Mouse (Mus musculus): ENCODE results near the gene Dnase1. TPM values are rescaled to one million over a fixed set of nuclear protein-coding genes. Genes with fewer than 3 reads are reported as not detected.

The Dnase1 gene
- total and polyA plus RNA-seq, 2 experiments from 2014 or later, result 2.0 TPM; not detected in 1

GRCm38 (mm10) chr16:4021241-4021640, 15.5 kb upstream of the Dnase1 start:
- Histone ChIP-seq H3K27me3 (ENCODE audit: insufficient read depth, low read length) (no peaks in the 10 kb centered on the region), H3K4me3 (ENCODE audit: low read depth, low read length) (no peak overlapping the region), H3K36me3 (ENCODE audit: insufficient read depth, low read length) (no peaks in the 10 kb centered on the region), H3K9me3 (ENCODE audit: low read length) (no peaks in the 10 kb centered on the region), H3K4me2 (ENCODE audit: low read depth, low read length, poor library complexity, severe bottlenecking) (no peak overlapping the region), H3K4me1 (ENCODE audit: insufficient read depth, low read length) (no peaks in the 10 kb centered on the region), H3K9ac (replicated peaks; ENCODE audit: low read length, poor library complexity, severe bottlenecking) (no peak overlapping the region), H3K27ac (ENCODE audit: low read depth, low read length) (no peak overlapping the region)
- TF ChIP-seq CTCF (IDR thresholded peaks at IDR 0.05), result no peak
- DNase-seq (ENCODE audit: low spot score) (no peak), ATAC-seq (ENCODE audit: low FRiP score) (no peak)
- 84% methylated on average over 1 of the region's 1 CpGs for WGBS

- WGBS, result 81% methylated on average over 4 of the region's 4 CpGs
- no peak for ATAC-seq (ENCODE audit: low FRiP score)
- no peak for TF ChIP-seq CTCF (IDR thresholded peaks at IDR 0.05)
- H3K27ac ChIP-seq (ENCODE audit: low read depth, low read length), result no peak overlapping the region
- H3K36me3 ChIP-seq (ENCODE audit: insufficient read depth, low read length), result no peaks in the 10 kb centered on the region
- H3K4me1 ChIP-seq (ENCODE audit: insufficient read depth, low read length), result no peaks in the 10 kb centered on the region
- DNase-seq (ENCODE audit: low spot score), result no peak
- H3K4me2 ChIP-seq (ENCODE audit: low read depth, low read length, poor library complexity, severe bottlenecking), result no peak overlapping the region
- H3K9ac ChIP-seq (replicated peaks; ENCODE audit: low read length, poor library complexity, severe bottlenecking), result no peak overlapping the region
- H3K9me3 ChIP-seq (ENCODE audit: low read length), result no peaks in the 10 kb centered on the region
- H3K4me3 ChIP-seq (ENCODE audit: low read depth, low read length), result no peak overlapping the region
- no peaks in the 10 kb centered on the region for H3K27me3 ChIP-seq (ENCODE audit: insufficient read depth, low read length)
These were observed 14.0 kb upstream of the Dnase1 start for GRCm38 (mm10) chr16:4022719-4023118.

GRCm38 (mm10) chr16:4026672-4027071, 10.1 kb upstream of the Dnase1 start:
- 70% methylated on average over 1 of the region's 1 CpGs for WGBS
- no peak for ATAC-seq (ENCODE audit: low FRiP score)
- DNase-seq (ENCODE audit: low spot score), result no peak
- Histone ChIP-seq H3K36me3 (ENCODE audit: insufficient read depth, low read length) (no peaks in the 10 kb centered on the region), H3K9ac (replicated peaks; ENCODE audit: low read length, poor library complexity, severe bottlenecking) (no peak overlapping the region), H3K4me1 (ENCODE audit: insufficient read depth, low read length) (no peaks in the 10 kb centered on the region), H3K27me3 (ENCODE audit: insufficient read depth, low read length) (no peaks in the 10 kb centered on the region), H3K4me3 (ENCODE audit: low read depth, low read length) (no peak overlapping the region), H3K4me2 (ENCODE audit: low read depth, low read length, poor library complexity, severe bottlenecking) (no peak overlapping the region), H3K27ac (ENCODE audit: low read depth, low read length) (no peak overlapping the region), H3K9me3 (ENCODE audit: low read length) (no peaks in the 10 kb centered on the region)
- no peak for TF ChIP-seq CTCF (IDR thresholded peaks at IDR 0.05)

- 81% methylated on average over 3 of the region's 3 CpGs for WGBS
- H3K36me3 ChIP-seq (ENCODE audit: insufficient read depth, low read length), result no peaks in the 10 kb centered on the region
- TF ChIP-seq CTCF (IDR thresholded peaks at IDR 0.05), result no peak
- H3K27ac ChIP-seq (ENCODE audit: low read depth, low read length), result no peak overlapping the region
- no peaks in the 10 kb centered on the region for H3K27me3 ChIP-seq (ENCODE audit: insufficient read depth, low read length)
- no peak for DNase-seq (ENCODE audit: low spot score)
- no peak overlapping the region for H3K4me2 ChIP-seq (ENCODE audit: low read depth, low read length, poor library complexity, severe bottlenecking)
- H3K4me1 ChIP-seq (ENCODE audit: insufficient read depth, low read length), result no peaks in the 10 kb centered on the region
- no peak for ATAC-seq (ENCODE audit: low FRiP score)
- no peaks in the 10 kb centered on the region for H3K9me3 ChIP-seq (ENCODE audit: low read length)
- H3K9ac ChIP-seq (replicated peaks; ENCODE audit: low read length, poor library complexity, severe bottlenecking), result no peak overlapping the region
- H3K4me3 ChIP-seq (ENCODE audit: low read depth, low read length), result no peak overlapping the region
These were observed 9.5 kb upstream of the Dnase1 start for GRCm38 (mm10) chr16:4027211-4027610.

- H3K4me3 ChIP-seq (ENCODE audit: low read depth, low read length), result no peak overlapping the region
- TF ChIP-seq CTCF (IDR thresholded peaks at IDR 0.05), result no peak
- no peaks in the 10 kb centered on the region for H3K27me3 ChIP-seq (ENCODE audit: insufficient read depth, low read length)
- H3K27ac ChIP-seq (ENCODE audit: low read depth, low read length), result no peak overlapping the region
- H3K4me1 ChIP-seq (ENCODE audit: insufficient read depth, low read length), result no peaks in the 10 kb centered on the region
- 81% methylated on average over 5 of the region's 5 CpGs for WGBS
- H3K9ac ChIP-seq (replicated peaks; ENCODE audit: low read length, poor library complexity, severe bottlenecking), result no peak overlapping the region
- no peak overlapping the region for H3K4me2 ChIP-seq (ENCODE audit: low read depth, low read length, poor library complexity, severe bottlenecking)
- H3K9me3 ChIP-seq (ENCODE audit: low read length), result no peaks in the 10 kb centered on the region
- no peaks in the 10 kb centered on the region for H3K36me3 ChIP-seq (ENCODE audit: insufficient read depth, low read length)
- ATAC-seq (ENCODE audit: low FRiP score), result no peak
- no peak for DNase-seq (ENCODE audit: low spot score)
These were observed 7.3 kb upstream of the Dnase1 start for GRCm38 (mm10) chr16:4029371-4029841.

- Histone ChIP-seq H3K9ac (replicated peaks; ENCODE audit: low read length, poor library complexity, severe bottlenecking) (no peak overlapping the region), H3K36me3 (ENCODE audit: insufficient read depth, low read length) (no peaks in the 10 kb centered on the region), H3K4me3 (ENCODE audit: low read depth, low read length) (no peak overlapping the region), H3K27me3 (ENCODE audit: insufficient read depth, low read length) (no peaks in the 10 kb centered on the region), H3K4me1 (ENCODE audit: insufficient read depth, low read length) (no peaks in the 10 kb centered on the region), H3K4me2 (ENCODE audit: low read depth, low read length, poor library complexity, severe bottlenecking) (no peak overlapping the region), H3K9me3 (ENCODE audit: low read length) (no peaks in the 10 kb centered on the region), H3K27ac (ENCODE audit: low read depth, low read length) (no peak overlapping the region)
- WGBS, result 92% methylated on average over 10 of the region's 10 CpGs
- TF ChIP-seq CTCF (IDR thresholded peaks at IDR 0.05), result no peak
- DNase-seq (ENCODE audit: low spot score) (no peak), ATAC-seq (ENCODE audit: low FRiP score) (no peak)
These were observed 6.2 kb upstream of the Dnase1 start for GRCm38 (mm10) chr16:4030501-4030900.

Data from midbrain, postnatal 0 days (tissue).